12 mouse cellular contexts compared by ENCODE assay signal in the genomic region with DNA sequence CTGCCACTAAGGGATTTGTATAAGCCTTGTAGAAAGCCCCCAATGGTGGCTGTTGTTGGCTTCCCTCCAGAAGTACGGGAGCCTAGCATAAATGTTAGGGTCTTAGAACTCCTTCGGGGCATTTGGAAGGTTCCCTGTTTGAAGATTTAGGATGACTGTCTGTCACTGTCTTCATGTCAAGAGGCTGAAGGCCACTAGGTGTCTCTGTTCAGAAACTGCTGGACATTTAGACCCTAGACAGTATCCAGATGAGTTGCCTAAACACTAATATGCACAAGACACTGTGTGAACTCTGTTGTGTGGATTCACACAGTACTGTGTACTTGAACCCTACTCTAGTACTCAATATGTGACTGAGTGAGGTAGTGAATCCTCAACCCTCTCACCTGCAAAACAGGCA. TPM values are rescaled to one million over a fixed set of nuclear protein-coding genes. Genes with fewer than 3 reads are reported as not detected.
DNase-seq lines count a peak whose midpoint lies in the region; ATAC-seq and TF ChIP-seq lines count a peak whose summit lies in the region.
"Had no signal": no experiment of that assay in that cellular context is flagged by ENCODE, and none has a peak within 500 bp of the region (broad histone marks: within the 10 kb centered on the region; RNA-seq: fewer than 3 reads in every experiment).

No protein-coding gene starts in this region.

- peak; percentile 54 for DNase-seq in CD4-positive, CD25-positive, alpha-beta regulatory T cell, adult 2 months (ENCODE audit: low read depth, low spot score)
- DNase-seq in liver, adult 2 months (ENCODE audit: extremely low read depth, low read depth, low spot score): peak; percentile 31
- DNase-seq in liver, embryonic 11.5 days (ENCODE audit: low spot score): no peak
- peak; percentile 36 for DNase-seq in thymus, postnatal 25 days
- DNase-seq in thymus, postnatal 10 days (ENCODE audit: low spot score in 2 of 2): no peak
- no peak for DNase-seq in cerebellum, adult 8-10 months
- no peak for DNase-seq in cerebellum, postnatal 36 days
- DNase-seq: heart, adult 18-20 months; kidney, postnatal 25 days had no signal

- H3K4me1 ChIP-seq in liver, adult 2 months (ENCODE audit: control insufficient read depth, insufficient read depth, low read length): peaks cover 3% of the 10 kb centered on the region; the same call in 1 of the 2 replicates
- no peaks in the 10 kb centered on the region for H3K4me1 ChIP-seq in liver, embryonic 11.5 days (replicated peaks; ENCODE audit: control insufficient read depth, insufficient read depth, low read length)

- TF ChIP-seq CTCF in liver, adult 2 months (IDR thresholded peaks at IDR 0.05; ENCODE audit: low read depth, low read length): peak; percentile 37

- WGBS in liver, adult 2 months: 77% methylated on average over 2 of the region's 2 CpGs
- WGBS in liver, embryonic 11.5 days: 73% methylated on average over 2 of the region's 2 CpGs

- H3K27me3 ChIP-seq in liver, adult 2 months (ENCODE audit: control insufficient read depth, insufficient read depth, low read length): peaks cover 5% of the 10 kb centered on the region; the same call in 1 of the 2 replicates
- H3K27me3 ChIP-seq in liver, embryonic 11.5 days (replicated peaks; ENCODE audit: control insufficient read depth, insufficient read depth, low read length): peaks cover 8% of the 10 kb centered on the region

- H3K4me2 ChIP-seq in liver, embryonic 11.5 days: no peak overlapping the region

- H3K36me3 ChIP-seq in liver, adult 2 months (ENCODE audit: control insufficient read depth, insufficient read depth, low read length): no peaks in the 10 kb centered on the region
- H3K36me3 ChIP-seq in liver, embryonic 11.5 days (ENCODE audit: control insufficient read depth, insufficient read depth, low read length): no peaks in the 10 kb centered on the region
- H3K36me3 ChIP-seq: hindbrain, embryonic 10.5 days had no signal

- H3K9me3 ChIP-seq in liver, embryonic 11.5 days (ENCODE audit: control insufficient read depth, low read length): no peaks in the 10 kb centered on the region
- H3K9me3 ChIP-seq: hindbrain, embryonic 10.5 days had no signal

- no peaks in the 10 kb centered on the region for H3K79me2 ChIP-seq in liver, adult 2 months (ENCODE audit: control insufficient read depth, insufficient read depth, low read length)

- H3K4me3 ChIP-seq in liver, adult 2 months (ENCODE audit: insufficient read depth, low read depth, low read length): no peak overlapping the region
- no peak overlapping the region for H3K4me3 ChIP-seq in liver, embryonic 11.5 days (ENCODE audit: low read depth, low read length)
- H3K4me3 ChIP-seq: hindbrain, embryonic 10.5 days; myocyte had no signal

- no peak for TF ChIP-seq POLR2A in liver, adult 2 months (IDR thresholded peaks at IDR 0.05; ENCODE audit: extremely low read depth, insufficient read depth, low read length)

- no peak for ATAC-seq in CD4-positive, CD25-positive, alpha-beta regulatory T cell, adult 4 months
- ATAC-seq in liver, embryonic 11.5 days (replicated peaks; ENCODE audit: low FRiP score): no peak

- H3K9ac ChIP-seq in liver, adult 2 months (ENCODE audit: low read depth, low read length): no peak overlapping the region
- no peak overlapping the region for H3K9ac ChIP-seq in liver, embryonic 11.5 days (ENCODE audit: low read depth, low read length)

- no peak overlapping the region for H3K27ac ChIP-seq in liver, adult 2 months (replicated peaks; ENCODE audit: insufficient read depth, low read depth, low read length)
- no peak overlapping the region for H3K27ac ChIP-seq in liver, embryonic 11.5 days (ENCODE audit: low read depth, low read length)
- H3K27ac ChIP-seq: hindbrain, embryonic 10.5 days had no signal

RNA-seq across cellular contexts. Expression of a gene that starts 41.5 kb away (rescaled TPM):
- 1 to 10 TPM; 2.5 to 6.1 TPM for polyA plus RNA-seq in CD4-positive, CD25-positive, alpha-beta regulatory T cell, adult 4 months (2017; shearing (Covaris generic))
- 0.07 and 0.09 TPM in 2 replicates for total RNA-seq in liver, adult 2 months (2014; rRNA removed)
- polyA plus RNA-seq in liver, adult 2 months (2012; rRNA removed): 0.12 TPM in 1 of 2 replicates, not detected in the other
- polyA plus RNA-seq in liver, embryonic 11.5 days (2014; fragmentation: Nextera tagmentation; extraction: Ambion mirVana): 0.22 and 0.30 TPM in 2 replicates

Comparison
In these comparisons a context has a peak if more than half of its experiments do, and no peak if none do; other contexts are left out.
1. DNase-seq: peak in CD4-positive, CD25-positive, alpha-beta regulatory T cell, adult 2 months (single experiment), liver, adult 2 months (single experiment) and thymus, postnatal 25 days (single experiment); none in liver, embryonic 11.5 days (single experiment), thymus, postnatal 10 days (0 of 2), cerebellum, adult 8-10 months (single experiment) and cerebellum, postnatal 36 days (0 of 2).